ENCODE assay signal across 9 mouse cellular contexts in the genomic region with DNA sequence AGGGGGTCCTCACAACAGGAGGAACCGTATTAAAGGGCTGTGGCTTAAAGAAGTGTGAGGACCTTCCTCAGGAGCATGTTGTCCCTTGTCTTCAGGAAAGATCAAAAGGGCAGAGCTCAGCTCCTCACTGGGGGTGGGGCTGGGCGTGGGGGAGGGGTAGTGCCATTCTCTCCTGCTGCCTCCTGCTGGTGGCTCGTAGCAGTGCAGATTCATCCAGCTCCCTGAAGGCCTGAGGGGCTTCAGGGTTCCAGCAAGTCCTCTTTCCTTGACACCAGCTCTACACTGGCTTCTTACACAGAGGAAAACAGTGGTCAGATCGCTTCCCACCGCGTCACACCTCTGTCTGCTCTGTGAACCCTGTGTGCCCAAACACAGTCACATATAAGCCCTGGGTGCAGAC. TPM values are rescaled to one million over a fixed set of nuclear protein-coding genes. Genes with fewer than 3 reads are reported as not detected.
A peak's percentile ranks its signal among the peaks of the same experiment; 100 is the strongest.
DNase-seq lines count a peak whose midpoint lies in the region; ATAC-seq and TF ChIP-seq lines count a peak whose summit lies in the region.
"Had no signal": no experiment of that assay in that cellular context is flagged by ENCODE, and none has a peak within 500 bp of the region (broad histone marks: within the 10 kb centered on the region; RNA-seq: fewer than 3 reads in every experiment).

No protein-coding gene starts in this region.

- TF ChIP-seq CTCF in kidney, postnatal 0 days (IDR thresholded peaks at IDR 0.05; ENCODE audit: low read depth) = peak; percentile 59
- peak; percentile 52 for TF ChIP-seq CTCF in E14TG2a.4 (conservative IDR thresholded peaks at IDR 0.05; ENCODE audit: low read length)

- DNase-seq in kidney, postnatal 0 days (ENCODE audit: low spot score) = no peak
- DNase-seq in kidney, adult 18-20 months = no peak
- DNase-seq in T-cell, adult 2 months (ENCODE audit: low spot score) = peak; percentile 5
- DNase-seq in lung, postnatal 14 days = peak; percentile 52
- no peak for DNase-seq in layer of hippocampus, adult 18-20 months (ENCODE audit: low spot score in 2 of 2)
- no peak for DNase-seq in urinary bladder, adult 18-20 months (ENCODE audit: low spot score in 2 of 2)

- H3K36me3 ChIP-seq in kidney, postnatal 0 days (ENCODE audit: insufficient read depth, low read length) = no peaks in the 10 kb centered on the region
- no peaks in the 10 kb centered on the region for H3K36me3 ChIP-seq in E14TG2a.4 (ENCODE audit: insufficient read depth, low read length)

- no peak overlapping the region for H3K4me2 ChIP-seq in kidney, postnatal 0 days (ENCODE audit: low read length)
- H3K4me2 ChIP-seq: embryonic facial prominence, embryonic 12.5 days; limb, embryonic 15.5 days had no signal

- H3K4me1 ChIP-seq in kidney, postnatal 0 days (replicated peaks; ENCODE audit: insufficient read depth, low read length) = no peaks in the 10 kb centered on the region
- H3K4me1 ChIP-seq in E14TG2a.4 (replicated peaks; ENCODE audit: low read depth, low read length) = peaks cover 52% of the 10 kb centered on the region
- H3K4me1 ChIP-seq: embryonic facial prominence, embryonic 12.5 days; limb, embryonic 15.5 days had no signal

- 47% methylated on average over 6 of the region's 6 CpGs for WGBS in kidney, postnatal 0 days

- H3K27ac ChIP-seq in kidney, postnatal 0 days = no peak overlapping the region
- H3K27ac ChIP-seq: embryonic facial prominence, embryonic 12.5 days; limb, embryonic 15.5 days had no signal

- H3K4me3 ChIP-seq in kidney, postnatal 0 days (replicated peaks; ENCODE audit: low read depth, low read length) = no peak overlapping the region
- 0 out of 2 replicates have a peak overlapping the region, but pooled peaks have one; percentile 39 for H3K4me3 ChIP-seq in E14TG2a.4 (replicated peaks; ENCODE audit: low read length)
- H3K4me3 ChIP-seq: embryonic facial prominence, embryonic 12.5 days; limb, embryonic 15.5 days had no signal

- no peak overlapping the region for H3K9ac ChIP-seq in kidney, postnatal 0 days (ENCODE audit: low read depth, low read length)
- H3K9ac ChIP-seq: embryonic facial prominence, embryonic 12.5 days; limb, embryonic 15.5 days had no signal

- H3K27me3 ChIP-seq in kidney, postnatal 0 days (ENCODE audit: insufficient read depth, low read length) = no peaks in the 10 kb centered on the region
- peaks cover under 1% of the 10 kb centered on the region for H3K27me3 ChIP-seq in E14TG2a.4 (ENCODE audit: insufficient read depth, low read length)
- H3K27me3 ChIP-seq: embryonic facial prominence, embryonic 12.5 days; limb, embryonic 15.5 days had no signal

- ATAC-seq in kidney, postnatal 0 days (replicated peaks; ENCODE audit: low FRiP score, low read depth) = no peak

- H3K9me3 ChIP-seq in kidney, postnatal 0 days (replicated peaks; ENCODE audit: low read length) = no peaks in the 10 kb centered on the region
- H3K9me3 ChIP-seq in E14TG2a.4 (ENCODE audit: low read length) = no peaks in the 10 kb centered on the region
- H3K9me3 ChIP-seq: embryonic facial prominence, embryonic 12.5 days; limb, embryonic 15.5 days had no signal

RNA-seq across cellular contexts. Expression of a gene that starts 8.9 kb away (rescaled TPM):
- 8.7 and 9.1 TPM in 2 replicates for polyA plus RNA-seq in kidney, postnatal 0 days (2015; fragmentation: Nextera tagmentation; extraction: Ambion mirVana)
- 1 to 10 TPM; 5.0 to 6.7 TPM for total RNA-seq in layer of hippocampus, adult 18-20 months (2021)

RNA-seq across cellular contexts. Expression of a gene that starts 18.6 kb away (rescaled TPM):
- polyA plus RNA-seq in kidney, postnatal 0 days (2015; fragmentation: Nextera tagmentation; extraction: Ambion mirVana) = 11.4 and 12.8 TPM in 2 replicates
- total RNA-seq in layer of hippocampus, adult 18-20 months (2021) = under 1 TPM; 0.30 to 0.35 TPM

RNA-seq across cellular contexts. Expression of a gene that starts 19.4 kb away (rescaled TPM):
- 0.13 TPM in 2 replicates for polyA plus RNA-seq in kidney, postnatal 0 days (2015; fragmentation: Nextera tagmentation; extraction: Ambion mirVana)
- total RNA-seq in layer of hippocampus, adult 18-20 months (2021) = under 1 TPM; 0.62 to 0.63 TPM

RNA-seq across cellular contexts. Expression of a gene that starts 29.5 kb away (rescaled TPM):
- 35.3 and 38.5 TPM in 2 replicates for polyA plus RNA-seq in kidney, postnatal 0 days (2015; fragmentation: Nextera tagmentation; extraction: Ambion mirVana)
- 10 to 100 TPM; 16.5 to 20.0 TPM for total RNA-seq in layer of hippocampus, adult 18-20 months (2021)

RNA-seq across cellular contexts. Expression of a gene that starts 38.1 kb away (rescaled TPM):
- polyA plus RNA-seq in kidney, postnatal 0 days (2015; fragmentation: Nextera tagmentation; extraction: Ambion mirVana) = 37.1 and 40.9 TPM in 2 replicates
- 10 to 100 TPM; 29.1 to 38.0 TPM for total RNA-seq in layer of hippocampus, adult 18-20 months (2021)

Comparison
In these comparisons a context has a peak if more than half of its experiments do, and no peak if none do; other contexts are left out.
1. DNase-seq: peak in T-cell, adult 2 months (single experiment) and lung, postnatal 14 days (single experiment); none in kidney, postnatal 0 days (single experiment), kidney, adult 18-20 months (single experiment), layer of hippocampus, adult 18-20 months (0 of 2) and urinary bladder, adult 18-20 months (0 of 2).